Mouse (Mus musculus) brain, adult 2 months (tissue): ENCODE measurements at regions not wholly inside any gene's neighbourhood (a gene's known extent, or its start where the extent isn't known, plus 50 kb on each side); places are given as distances from the start of the nearest gene placed in this dataset.

Experiments
- DNase-seq: peaks from one replicate; pipeline ENCODE4 v3.0.0; 2011; ENCODE audit warnings: low read depth, low spot score

DNA sequence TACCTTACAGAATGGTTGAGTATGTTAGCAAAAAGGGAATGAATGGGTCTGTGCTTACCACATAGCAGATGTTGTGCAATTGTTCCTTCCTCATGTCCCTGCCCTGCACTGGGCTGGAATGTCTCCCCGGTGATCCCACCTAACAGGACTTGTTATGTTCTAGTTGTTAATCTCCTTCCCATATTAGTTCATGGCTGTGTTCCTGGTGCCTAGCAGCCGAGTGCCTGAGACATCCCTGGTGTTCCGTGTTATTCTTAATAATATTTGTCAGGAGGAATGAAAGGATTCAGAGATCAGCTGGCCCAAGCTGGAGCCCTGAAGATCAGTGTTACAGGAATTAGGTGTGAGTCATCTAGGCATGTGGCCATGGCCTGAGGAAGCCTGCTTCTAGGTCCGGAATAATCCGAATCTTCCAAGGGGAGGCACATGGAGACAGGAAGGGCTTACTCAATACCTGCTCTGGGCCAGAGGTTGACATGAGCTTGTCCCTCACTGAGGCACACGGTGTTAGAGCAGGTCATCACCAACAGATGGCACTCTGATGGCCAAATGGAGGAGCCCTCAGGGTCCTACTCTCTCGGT lies 171.2 kb downstream of the 4933412E24Rik start:
- DNase-seq, result no peak

DNA sequence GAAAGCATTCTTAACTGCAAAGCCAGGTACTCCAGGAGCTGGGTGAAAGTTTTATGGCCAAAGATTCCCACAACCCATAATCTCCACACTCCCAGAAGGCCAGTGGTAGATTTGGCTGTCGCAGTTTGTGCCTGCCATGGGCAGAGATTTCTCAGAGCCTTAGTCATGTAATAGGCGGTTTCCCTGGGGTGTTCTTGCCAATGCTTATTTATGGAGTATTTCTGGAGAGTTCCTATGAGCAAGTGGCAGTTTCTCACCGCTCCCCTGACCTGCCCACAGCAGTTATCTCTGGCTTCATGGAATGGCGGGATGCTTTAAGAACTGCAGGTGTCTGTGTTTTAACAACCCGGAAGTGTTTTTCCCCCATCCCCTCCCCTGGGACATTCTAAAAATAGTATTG lies 179.8 kb downstream of the 4933412E24Rik start:
- DNase-seq, result peak; percentile 76

DNA sequence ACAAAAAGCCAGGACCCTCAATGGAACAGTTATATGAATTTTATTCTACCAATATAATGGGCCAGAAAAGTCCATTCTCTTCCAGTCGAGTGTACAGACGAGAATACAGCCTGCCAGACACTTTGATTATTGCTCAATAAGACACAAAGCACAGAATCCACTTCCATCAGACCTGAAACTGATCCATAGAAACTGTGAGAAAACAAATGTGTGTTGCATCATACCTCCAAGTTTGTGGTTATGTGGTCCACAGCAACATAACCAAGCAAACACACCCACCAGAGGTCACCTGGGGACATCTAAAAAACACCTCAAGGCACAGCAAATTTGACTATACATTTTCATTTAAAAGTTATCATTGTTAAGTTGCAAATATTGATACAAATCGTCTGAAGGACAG lies 183.2 kb downstream of the 4933412E24Rik start:
- no peak for DNase-seq

DNA sequence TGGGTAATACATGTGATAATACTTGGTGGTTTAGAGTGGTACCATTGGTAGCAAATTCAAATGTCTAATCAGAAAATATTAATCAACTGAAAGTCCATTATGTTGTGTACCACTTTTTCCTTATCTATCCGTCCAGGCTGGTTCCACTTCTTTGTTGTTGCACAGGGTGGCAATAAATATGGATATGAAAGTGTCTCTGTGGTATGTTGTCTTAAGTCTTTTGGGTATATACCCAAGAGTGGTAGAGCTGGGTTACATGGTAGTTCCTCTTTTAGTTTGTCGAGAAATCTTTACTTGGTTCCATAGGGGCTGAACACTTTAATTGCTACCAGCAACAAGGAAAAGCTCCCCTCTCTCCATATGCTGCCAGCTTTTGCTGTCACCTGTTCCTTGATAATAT lies 184.9 kb downstream of the 4933412E24Rik start:
- DNase-seq, result no peak

DNA sequence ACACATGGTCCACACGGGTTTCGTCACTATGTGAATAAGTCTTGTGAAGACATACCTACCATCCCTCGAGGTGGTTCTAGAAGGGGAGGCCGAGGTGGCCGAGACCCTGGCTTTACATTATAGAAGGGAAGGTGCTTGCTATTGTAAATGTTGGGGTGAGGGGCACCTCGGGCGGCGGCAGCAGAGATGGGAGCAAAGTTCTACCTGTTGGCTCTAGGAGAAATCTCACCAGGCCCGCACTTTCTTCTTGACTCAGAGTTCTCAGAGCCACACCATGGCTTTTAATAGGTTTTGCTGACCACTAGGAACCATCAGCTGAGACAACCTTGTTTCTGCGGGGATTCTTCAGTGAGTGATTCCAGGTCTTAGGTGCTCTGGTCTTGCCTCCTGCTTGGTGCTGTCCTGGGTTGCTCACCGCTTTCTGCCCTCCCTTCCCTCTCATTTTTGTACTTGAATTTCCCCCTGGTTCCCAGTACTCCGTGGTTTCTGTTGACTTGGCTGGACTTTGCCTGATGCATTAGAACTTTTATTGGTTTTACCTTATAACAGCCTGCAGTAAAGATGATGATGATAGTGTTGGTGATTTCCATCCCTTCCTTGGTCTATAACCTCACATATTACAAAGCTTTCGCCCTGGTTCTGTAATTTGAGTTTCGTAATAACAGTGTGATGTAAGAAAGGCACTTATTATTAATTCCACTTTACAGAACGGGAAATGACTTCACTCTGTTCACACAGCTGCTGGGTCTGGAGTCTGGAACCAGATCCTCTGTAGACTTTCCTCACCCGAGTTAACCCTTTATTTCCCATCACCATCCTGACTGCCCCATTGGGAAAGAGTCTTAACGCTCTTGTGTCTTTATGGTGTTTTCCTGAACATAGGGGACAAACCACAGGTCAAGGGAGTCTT lies 185.6 kb downstream of the 4933412E24Rik start:
- DNase-seq, result no peak

DNA sequence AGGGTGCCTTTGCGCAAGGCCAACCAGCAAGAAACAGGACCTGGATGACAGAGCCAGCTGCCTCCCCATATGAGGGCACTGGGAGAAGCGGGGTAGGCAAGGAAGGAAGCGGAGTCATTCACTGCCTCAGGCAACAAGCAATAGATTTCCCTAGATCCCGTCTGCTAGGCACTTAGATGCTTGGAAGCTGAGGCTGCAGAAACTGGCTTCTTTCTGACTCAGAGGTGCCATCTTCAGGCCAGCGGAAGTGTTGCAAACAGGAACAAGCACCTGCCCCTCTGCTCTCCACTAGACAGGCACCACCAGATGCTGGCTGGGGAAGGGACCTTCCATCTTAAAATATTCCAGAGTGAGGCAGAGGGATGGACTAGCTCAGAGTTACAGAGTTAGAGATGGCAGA lies 188.0 kb downstream of the 4933412E24Rik start:
- peak; percentile 94 for DNase-seq

DNA sequence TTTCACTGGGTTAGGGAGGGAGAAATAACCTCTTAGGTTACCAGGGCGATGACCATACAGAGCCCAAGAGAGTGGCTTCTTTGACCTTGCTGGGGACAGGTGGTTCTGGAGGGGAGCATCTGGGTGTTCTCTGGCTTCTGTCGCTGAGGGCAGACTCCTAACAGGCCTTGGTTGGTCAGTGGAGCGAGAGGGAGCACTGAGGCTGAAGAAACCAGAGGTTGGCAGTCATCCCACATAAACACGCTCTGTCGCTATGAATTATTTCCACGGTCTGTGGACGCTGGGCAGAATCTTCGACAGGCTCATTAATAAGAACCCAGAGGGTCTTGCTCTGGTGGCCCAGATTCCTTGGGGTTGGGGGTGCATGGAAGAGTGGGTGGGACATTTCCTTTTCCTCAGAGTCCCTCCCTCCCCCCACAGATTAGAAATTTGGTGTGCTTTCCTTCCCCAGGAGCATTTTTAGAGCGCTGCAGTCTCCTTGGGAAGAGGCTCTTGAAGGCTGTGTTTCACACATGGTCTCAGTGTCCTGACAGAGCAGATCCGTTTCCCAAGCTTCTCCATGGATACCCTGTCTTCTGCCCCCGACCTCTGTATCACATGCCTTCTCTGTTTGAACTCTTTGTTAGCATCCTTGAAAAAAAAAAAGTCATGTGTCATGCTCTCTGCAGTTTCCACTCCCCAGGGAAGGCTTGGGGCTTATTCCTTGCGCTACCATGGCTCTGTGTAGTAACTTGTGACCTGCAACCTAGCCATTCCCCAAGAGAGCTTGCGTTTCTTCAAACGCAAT lies 190.1 kb downstream of the 4933412E24Rik start:
- DNase-seq, result peak; percentile 31

DNA sequence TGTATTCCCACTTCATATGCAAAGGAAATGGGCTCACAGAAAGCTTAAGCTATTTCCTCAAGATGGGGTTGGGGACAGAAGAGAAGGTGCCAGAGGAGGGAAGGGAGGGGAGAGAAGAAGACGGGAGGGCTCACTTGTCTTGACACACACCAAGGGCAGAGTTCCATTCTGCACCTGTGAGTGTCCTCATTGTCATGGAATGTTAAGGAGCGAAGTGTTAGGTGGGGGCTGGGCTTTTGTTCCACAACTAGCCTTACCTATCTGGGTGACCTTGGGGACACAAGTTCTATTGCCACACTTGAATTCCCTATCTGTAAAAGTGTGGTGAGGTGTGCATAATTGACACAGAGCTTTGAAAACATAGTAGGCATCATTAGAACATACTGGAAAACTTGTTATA lies 192.5 kb downstream of the 4933412E24Rik start:
- no peak for DNase-seq

DNA sequence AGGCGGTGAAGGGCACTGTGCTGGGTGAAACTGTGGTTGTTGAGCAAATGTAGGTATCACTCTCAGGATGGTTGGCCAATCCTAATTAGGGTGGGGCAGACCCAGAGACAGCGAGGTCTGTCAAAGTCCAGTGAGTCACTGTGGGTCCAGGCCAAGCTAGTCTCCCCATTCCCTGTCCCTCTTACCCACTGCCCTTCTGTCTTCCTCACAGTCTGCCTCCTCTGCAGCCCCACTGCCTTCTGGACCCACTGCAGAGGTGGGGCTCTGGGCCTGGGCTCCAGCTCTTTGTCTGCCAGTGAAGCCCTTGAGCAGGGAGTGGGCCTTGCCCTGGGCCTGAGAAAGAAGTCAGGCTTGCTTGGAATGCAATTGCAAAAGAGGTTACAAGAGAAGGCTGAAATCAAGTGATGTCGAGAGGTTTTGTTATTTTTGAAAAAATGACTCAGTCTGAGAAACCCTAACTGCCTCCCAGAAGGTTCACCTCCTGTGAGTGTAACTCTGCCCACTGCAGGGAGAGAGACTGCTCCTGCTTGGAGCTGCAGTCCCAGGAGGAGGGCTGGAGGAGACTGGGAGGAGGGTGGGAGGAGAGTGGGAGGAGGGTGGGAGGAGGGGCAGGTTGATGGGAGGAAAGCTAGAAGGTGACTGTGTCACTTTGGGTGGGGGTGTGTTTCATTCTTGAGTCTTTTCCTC lies 193.3 kb downstream of the 4933412E24Rik start:
- peak; percentile 55 for DNase-seq

DNA sequence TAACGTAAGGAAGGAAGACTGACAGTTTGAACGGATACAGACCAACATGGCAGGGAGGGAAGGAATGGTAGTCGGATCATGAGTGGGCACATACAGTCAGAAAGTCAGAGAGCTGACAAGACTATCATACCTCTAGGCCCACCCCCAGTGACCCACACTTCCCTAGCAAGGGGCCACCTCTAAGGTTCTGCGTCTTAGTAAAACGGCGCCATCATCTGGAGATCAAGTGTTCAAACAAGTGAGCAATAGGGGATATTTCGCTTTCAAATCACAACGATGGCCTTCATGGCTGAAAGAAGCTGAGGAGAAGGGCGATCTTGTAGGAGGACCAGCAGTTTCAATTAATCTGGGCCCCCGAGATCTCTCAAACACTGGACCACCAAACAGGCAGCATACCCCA lies 196.1 kb downstream of the 4933412E24Rik start:
- no peak for DNase-seq

DNA sequence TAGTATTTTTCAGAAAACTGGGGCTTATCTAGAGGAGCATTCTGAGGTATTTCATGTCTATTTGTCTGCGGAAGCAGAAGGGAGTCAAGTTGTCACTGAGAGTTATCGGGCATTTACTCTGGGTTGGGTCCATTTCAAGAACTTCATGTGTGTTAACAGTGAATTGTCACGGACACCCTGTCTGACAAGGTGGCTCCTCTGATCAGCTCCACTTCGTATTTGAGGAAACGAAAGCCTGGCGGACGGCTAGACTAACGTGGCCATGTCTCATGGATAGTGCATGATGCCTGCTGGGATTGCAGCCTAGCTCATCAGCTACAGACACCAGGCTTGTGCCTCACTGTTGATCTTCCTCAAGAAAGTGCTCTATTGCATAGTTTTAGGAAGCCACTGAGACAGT lies 200.4 kb downstream of the 4933412E24Rik start:
- peak; percentile 24 for DNase-seq

DNA sequence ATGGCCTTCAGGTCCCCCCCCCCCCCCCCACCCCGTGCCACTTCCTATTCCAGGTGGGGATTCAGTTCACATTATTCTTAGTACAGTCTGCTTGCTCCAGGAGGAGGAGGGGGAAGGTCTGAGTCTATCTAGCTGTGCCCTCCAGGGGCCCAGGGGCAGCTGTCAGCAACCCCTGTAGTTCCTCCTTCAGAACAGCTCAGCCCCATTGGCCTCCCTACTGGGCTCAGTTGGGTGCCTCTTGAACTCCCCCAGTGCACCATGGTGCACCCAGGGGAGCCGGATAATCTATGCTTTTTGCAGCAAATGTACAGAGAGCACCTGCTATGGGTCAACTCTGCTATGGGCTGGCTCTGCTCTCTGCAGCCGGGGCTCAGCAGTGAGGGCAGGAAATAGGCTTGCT lies 204.8 kb downstream of the 4933412E24Rik start:
- peak; percentile 26 for DNase-seq

DNA sequence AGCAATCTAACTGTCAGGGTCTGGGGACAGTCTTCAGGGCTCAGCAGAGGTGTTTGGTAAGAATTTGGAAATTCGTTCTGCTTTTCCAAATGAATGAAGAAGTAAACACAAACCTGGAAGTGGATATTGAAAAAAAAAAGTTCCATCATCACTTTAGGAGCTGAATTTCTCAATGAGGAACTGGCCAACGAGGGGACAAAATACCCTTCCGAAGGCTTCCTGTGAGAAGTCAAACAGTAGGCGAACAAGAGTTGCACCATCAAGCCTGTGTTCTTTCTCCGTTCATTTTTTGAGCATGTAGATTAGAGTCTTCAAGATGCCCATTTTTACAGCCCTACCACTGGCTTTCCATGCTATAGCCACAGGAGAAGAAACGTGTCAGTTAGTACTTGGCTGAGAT lies 207.1 kb downstream of the 4933412E24Rik start:
- no peak for DNase-seq

DNA sequence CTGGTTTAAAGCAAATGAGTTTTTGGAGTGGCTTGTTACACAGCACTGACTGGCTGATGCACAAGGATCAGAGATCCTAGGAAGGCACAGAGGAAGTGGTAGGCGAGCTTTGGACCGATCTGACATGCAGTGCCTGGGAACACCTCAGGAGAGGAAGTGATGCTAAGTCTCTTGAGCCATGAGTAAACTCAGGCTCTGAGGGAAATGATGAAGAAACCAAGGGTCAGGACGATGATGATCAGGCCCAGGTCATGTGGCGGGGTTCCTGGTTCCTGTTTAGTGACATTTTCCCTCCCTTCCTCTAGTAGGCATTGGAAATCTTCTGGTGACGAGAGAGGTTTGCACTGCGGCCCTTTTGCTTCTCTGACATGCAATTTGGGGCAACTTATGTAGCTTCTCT lies 208.7 kb downstream of the 4933412E24Rik start:
- no peak for DNase-seq

DNA sequence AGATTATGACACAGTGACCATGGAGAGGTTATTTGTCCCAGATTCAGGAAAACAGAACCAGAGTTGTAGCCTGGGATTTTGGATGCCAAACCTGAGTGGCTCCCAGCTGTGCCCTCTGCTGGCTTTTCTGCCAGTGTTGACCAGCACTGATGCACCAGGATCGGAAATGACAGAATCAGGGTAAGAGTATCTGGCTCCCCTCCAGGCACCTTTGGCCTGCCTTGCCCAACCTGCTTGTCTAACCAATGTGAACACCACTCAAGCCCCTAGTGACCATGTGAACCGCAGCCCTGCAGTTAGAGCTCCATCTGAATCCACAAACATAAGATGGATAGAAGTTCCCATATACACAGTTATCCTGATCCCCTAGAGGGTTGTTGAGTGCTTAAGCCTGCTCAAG lies 210.6 kb downstream of the 4933412E24Rik start:
- DNase-seq, result no peak

DNA sequence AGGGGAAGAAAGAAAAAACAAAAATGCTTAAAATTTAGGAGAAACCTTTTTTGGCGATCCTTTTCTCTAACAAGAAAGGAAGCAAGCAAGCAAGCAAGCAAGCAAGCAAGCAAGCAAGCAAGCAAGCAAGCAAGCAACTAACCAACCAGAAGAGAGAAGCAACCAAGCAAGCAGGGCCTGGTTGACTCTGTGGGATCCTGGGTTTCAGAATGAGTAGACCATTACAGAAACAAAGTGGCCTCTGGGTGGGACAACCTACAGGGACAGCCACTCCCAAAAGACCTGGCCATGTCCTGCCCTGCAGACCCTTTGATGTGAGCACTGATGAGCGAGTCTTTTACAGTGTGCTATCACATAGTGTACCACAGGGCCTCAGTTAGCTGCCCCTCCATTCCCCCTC lies 211.6 kb downstream of the 4933412E24Rik start:
- DNase-seq, result no peak

DNA sequence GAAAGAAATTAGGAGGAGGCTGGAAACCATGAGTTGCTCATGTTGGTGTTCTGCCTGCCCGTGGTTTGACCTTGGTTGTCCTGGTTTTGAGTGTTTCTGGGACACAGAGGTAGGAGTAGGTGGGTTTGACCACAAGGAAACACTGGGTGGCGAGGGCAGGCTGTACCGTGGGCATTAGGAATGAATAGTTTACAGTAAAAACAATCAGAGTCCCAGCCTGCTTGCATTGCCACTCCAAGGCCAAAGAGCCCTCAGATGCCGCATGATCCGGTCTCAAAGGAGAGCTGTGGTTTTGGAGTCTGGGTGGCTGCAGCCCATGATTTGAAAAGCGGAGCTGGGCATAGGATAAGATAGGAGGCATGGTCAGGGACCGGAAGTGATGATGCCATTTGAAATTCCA lies 212.0 kb downstream of the 4933412E24Rik start:
- no peak for DNase-seq

DNA sequence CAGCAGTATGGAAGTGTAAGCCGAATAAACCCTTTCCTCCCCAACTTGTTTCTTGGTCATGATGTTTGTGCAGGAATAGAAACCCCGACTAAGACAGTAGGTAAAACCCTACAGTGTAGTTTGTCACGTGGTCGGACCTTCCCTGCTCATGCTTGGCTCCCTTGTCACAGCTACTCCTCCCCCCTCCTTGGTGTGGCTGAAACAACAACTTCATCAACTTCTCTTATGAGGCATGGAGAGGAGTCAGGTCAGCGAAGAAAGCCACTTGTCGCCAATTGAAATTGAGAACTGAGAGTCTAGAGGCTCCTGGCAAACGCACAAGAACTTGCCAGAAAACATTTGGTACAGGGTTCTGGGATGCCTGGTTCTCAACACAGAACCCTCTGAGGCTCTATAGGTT lies 214.1 kb downstream of the 4933412E24Rik start:
- no peak for DNase-seq

DNA sequence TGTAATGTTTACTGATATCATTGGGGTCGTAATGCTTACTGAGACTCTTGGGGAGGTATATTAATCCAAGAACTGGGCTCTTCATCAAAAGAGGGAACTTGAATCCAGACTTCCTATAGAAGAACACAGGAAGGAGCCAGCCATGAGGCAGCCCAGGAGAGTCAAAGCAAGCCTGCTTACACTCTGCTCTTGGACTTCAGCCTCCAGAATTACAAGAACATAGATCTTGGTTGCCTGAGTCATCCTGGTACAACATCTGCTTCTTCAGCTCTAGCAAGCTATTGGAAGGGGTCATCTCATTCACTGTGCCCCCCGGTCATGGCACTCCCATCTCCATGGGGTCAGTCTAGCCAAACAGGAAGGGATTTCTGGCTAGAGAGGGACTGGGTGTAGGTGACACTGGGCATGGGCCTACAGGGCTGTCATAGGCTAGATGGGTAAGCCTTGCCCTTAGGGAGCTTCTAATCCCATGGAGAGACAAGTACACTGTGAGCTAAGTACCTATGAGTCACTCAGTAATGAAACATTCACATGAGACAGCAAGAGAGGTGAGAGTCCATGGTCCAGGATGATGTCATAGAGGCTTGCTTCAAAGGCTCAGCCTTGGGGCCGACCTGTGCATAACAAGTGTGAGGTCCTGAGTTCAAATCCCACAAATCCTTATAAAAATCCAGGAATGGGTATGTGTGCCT lies 217.1 kb downstream of the 4933412E24Rik start:
- no peak for DNase-seq

DNA sequence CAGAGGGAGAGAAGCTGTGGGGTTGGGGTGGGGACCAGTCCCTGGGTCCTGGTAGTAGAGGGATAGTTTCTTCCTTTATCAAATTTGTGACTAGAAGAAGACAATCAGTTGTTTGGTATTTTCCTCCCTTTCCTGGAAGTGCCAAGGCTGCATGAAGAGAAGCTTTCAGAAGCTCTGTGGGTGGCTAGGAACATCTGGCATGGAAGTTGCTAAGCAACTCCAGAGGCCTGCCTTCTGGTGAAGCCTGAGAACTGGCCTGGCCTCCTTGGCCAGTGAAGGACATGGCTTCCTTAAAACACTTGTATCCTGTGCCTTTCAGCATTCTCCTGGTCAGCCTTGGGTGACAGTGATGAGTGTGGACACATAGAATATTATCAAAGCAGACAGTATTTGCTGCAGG lies 217.9 kb downstream of the 4933412E24Rik start:
- peak; percentile 72 for DNase-seq

DNA sequence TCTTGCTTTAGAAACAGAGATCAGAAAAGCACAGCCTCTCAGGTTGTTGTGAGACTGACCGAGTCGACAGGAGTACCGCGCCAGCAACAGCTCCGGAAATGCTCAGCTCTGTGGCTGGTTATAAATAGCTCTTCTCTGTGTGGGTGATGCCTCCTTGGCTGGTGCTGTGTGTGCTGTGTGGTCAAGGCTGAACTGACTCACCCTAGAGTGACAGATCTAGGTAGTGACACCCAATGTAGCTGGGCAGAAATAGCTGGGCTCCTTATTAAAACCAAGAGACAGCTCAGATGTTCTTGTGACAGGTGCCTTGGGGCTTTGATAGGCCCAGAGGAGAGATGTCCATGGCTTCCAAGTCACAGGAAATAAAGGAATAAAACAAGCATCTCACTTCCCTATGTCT lies 220.7 kb downstream of the 4933412E24Rik start:
- DNase-seq, result peak; percentile 89
